Mouse (Mus musculus) heart, postnatal 0 days (tissue): ENCODE data around the gene Rfxank.

Source experiments
- CTCF ChIP-seq: IDR thresholded peaks from 2 replicates; pipeline ENCODE4 v1.5.1; 2016; ENCODE audit warnings: antibody characterized with exemption, control low read depth, low read depth
- EP300 ChIP-seq: IDR thresholded peaks from 2 replicates; pipeline ENCODE4 v1.6.1; 2016; ENCODE audit warnings: antibody characterized with exemption, low read depth

DNA sequence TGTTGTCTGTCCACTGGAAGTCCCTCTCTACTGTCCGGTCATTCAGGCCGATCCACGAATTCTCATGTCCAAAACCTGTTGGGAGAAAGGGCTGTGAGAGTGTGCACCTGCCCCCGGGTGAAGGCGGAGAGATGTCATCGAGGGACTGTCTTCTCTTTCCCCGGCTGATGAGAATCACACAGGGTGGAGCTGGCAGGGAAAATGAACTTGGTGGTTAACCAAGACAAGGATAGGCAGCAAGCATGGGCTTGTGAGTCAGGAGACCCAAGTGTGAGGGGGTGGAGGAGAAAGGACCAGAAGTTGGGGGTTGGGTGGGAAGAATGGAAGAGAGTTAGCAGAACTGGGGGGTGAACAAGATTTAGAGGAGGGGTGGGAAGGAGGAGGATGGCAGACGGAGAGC lies 38.7 kb downstream of the Rfxank start:
- no peak for TF ChIP-seq CTCF
- TF ChIP-seq EP300 = no peak
